Mouse (Mus musculus) large intestine, adult 2 months (tissue): ENCODE measurements around the gene Gm9936. TPM values are rescaled to one million over a fixed set of nuclear protein-coding genes. Genes with fewer than 3 reads are reported as not detected.
A peak's percentile ranks its signal among the peaks of the same experiment; 100 is the strongest.
"Not testable (repeated sequence)": the region's sequence is repeated elsewhere in the genome, so short reads cannot be mapped to it uniquely, and the experiment has no call there.

Experiments used
- DNase-seq: peaks from one replicate; pipeline ENCODE4 v3.0.0-alpha.2; 2012; ENCODE audit warnings: low read depth, low spot score
- WGBS: fragments of 180-500 bp; shearing (Covaris S2); methylation state at CpG from one replicate; pipeline ENCODE4 v1.1.7; 2018; 5-methylcytosine and 5-hydroxymethylcytosine counted together
- polyA plus RNA-seq: library from polyadenylated mRNA; depleted of rRNA; stranded (reverse); fragments of >200 nt; gene quantifications from 2 replicates; pipeline ENCODE4 v1.2.3, GENCODE M21; 2012

Gene Gm9936
- polyA plus RNA-seq, 1 experiment, result not detected

- WGBS, result 88% methylated on average over 5 of the region's 5 CpGs
- no peak for DNase-seq
Measured at GRCm38 (mm10) chr5:114842674-114843073, 15.8 kb downstream of the Gm9936 start.

DNA sequence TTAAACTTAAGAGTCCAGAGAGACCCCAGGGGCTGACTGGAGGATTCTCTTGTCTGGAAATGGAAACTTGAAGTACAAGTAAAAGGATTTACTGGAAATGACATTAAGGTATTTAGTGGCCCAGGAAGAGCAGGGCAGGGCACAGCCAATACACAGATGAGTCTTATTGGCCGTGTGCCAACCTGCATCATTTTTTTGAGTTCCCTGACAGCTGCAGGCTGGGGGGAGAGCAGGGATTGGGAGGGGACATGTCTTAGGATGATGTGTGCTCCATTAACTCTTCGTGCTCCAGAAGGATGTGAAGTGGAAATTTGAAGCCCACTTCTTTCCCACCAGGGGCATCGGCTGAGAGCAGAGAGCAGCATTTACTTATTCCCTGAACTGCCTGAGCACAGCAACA lies 16.3 kb downstream of the Gm9936 start:
- DNase-seq, result not testable (repeated sequence)
- WGBS, result 48% methylated on average over 3 of the region's 3 CpGs

DNA sequence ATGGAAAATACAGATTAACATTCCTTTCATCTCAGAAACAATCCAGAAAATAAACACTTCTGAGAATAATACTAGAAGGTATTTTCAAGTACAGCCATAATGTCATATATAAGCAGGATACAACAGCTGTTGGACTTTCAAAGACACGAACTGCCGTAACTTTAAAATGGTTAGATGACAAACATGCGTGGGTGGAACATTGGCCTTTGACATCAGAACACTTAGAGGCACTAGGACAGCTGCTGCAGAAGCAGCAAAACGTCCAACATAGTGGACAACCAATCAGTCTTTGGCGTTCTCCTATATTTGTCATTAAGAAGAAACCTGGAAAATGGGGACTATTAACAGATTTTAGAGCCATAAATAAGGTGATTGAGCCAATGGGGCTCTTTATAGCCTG lies 18.0 kb downstream of the Gm9936 start:
- 44% methylated on average over 5 of the region's 5 CpGs for WGBS
- not testable (repeated sequence) for DNase-seq

DNA sequence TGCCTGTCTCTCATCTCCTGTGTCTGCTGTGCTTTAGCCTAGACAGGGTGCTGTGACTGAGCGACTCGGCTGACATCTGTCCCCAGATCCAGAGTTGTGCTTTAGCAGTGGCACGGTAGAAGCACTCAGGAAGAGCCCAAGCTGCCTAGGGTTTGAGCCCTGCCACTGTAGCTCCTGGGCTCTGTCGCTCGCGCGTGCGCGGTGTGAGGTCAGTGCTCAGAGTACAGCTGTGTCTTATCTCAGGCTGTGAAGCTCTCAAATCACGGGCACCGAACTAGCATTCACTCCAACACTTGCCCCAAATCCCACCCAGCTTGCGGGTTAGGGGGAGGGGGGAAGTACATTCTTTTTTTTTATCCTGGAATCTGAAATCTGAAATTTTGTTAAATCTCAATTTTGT lies 21.6 kb downstream of the Gm9936 start:
- WGBS, result 66% methylated on average over 12 of the region's 12 CpGs
- DNase-seq, result no peak

DNA sequence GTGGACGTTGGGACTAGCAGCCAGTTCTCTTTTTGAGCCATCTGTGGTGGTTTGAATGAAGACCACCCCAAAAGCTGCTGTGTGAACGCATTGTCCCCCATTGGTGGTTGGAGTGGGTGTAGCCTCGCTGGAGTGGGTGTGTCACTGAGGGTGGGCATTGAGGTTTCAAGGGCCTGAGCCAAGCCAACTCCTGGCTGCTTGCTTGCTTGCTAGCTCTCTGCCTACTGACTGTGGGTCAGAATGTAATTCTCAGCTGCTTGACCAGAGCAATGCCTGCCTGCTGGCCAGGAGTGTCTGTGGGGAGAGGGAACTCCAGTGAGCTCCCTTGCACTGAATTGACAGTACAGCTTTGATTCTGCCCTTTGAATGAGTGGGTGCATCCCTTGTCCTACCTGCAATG lies 28.7 kb downstream of the Gm9936 start:
- 75% methylated on average over 3 of the region's 3 CpGs for WGBS
- DNase-seq, result no peak

- WGBS, result 75% methylated on average over 12 of the region's 12 CpGs
- no peak for DNase-seq
Measured at GRCm38 (mm10) chr5:114827427-114827826, 31.1 kb downstream of the Gm9936 start.

DNA sequence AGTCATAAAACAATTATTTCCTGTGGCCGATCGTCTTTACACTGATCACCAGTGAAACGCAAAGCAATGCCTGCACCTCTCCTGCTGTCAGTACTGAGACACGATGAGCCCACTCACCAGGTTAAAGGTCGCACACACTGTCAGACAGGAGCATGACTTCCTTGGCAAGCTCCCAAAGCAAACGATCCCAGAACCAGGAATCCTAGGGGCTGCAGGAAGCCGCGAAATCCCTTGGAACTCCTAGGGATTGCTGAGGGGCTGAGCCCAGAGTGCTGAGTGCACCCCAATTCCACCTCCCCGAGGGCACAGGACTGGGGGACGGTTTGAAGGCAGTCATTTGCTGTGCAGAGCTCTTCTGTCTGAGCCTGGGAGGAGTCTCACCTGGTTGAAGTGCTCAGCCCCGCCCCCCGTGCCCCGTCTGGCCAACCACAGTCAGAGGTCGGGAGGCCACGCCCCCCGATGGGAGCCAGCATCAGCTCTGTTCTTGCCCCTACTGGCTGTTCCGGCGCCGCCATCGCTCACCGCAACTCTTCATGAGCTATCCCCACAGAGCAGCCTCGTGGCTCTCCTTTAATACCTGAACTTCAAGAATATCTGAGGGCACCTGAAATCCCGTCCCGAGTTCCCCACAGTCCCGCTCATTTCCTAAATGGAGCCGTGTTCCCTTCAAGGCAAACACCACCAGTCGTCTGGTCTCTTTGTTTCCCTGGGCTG lies 32.3 kb downstream of the Gm9936 start:
- 3% methylated on average over 27 of the region's 27 CpGs for WGBS
- DNase-seq, result peak; percentile 75

- WGBS, result 14% methylated on average over 9 of the region's 9 CpGs
- peak; percentile 33 for DNase-seq
Measured at GRCm38 (mm10) chr5:114824197-114824596, 34.3 kb downstream of the Gm9936 start.

- DNase-seq, result no peak
- WGBS, result 13% methylated on average over 53 of the region's 53 CpGs
Measured at GRCm38 (mm10) chr5:114822796-114823688, 35.4 kb downstream of the Gm9936 start, which contains the start of gene 1500011B03Rik. Gene 1500011B03Rik (minus strand): TSS chr5:114823468.

- WGBS, result 80% methylated on average over 11 of the region's 11 CpGs
- DNase-seq, result no peak
Measured at GRCm38 (mm10) chr5:114818124-114818523, 40.4 kb downstream of the Gm9936 start.

- no peak for DNase-seq
- WGBS, result 78% methylated on average over 6 of the region's 6 CpGs
Measured at GRCm38 (mm10) chr5:114816599-114816998, 41.9 kb downstream of the Gm9936 start.

DNA sequence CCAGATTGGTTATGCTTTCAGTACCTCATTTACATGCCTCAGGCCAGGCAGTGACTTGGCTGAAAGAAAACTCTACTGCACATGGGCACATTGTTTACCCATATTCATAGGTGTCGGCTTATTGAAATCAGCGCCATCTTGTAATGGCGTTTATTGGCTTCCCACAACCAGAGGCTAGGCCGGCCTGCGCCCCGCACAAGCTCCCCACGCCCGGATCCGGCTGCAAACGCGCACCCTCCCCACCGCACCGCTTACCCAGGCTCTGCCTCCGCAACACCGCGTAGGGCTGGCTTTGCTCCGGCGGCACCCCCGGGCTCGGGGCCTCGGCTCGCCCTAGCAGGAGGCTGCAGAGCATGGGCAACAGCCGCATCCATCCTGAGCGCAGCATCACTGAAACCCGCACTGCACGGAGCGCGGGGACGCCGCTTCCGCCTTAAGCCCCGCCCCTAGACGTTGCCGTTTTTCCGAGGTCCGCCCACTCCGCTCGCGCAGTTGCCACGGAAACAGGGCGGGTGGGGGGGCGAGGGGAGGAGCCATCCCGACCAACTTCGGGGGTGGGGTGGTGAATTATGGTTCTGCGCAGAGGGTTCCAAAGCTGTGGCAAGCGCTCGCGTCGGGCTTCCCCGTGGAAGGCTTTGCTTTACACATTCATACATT lies 44.8 kb downstream of the Gm9936 start:
- no peak for DNase-seq
- WGBS, result under 1% methylated on average over 50 of the region's 50 CpGs

- no peak for DNase-seq
- 93% methylated on average over 5 of the region's 5 CpGs for WGBS
Measured at GRCm38 (mm10) chr5:114809826-114810225, 48.7 kb downstream of the Gm9936 start.

- DNase-seq, result no peak
- WGBS, result 81% methylated on average over 10 of the region's 10 CpGs
Measured at GRCm38 (mm10) chr5:114809181-114809756, 49.2 kb downstream of the Gm9936 start.

DNA sequence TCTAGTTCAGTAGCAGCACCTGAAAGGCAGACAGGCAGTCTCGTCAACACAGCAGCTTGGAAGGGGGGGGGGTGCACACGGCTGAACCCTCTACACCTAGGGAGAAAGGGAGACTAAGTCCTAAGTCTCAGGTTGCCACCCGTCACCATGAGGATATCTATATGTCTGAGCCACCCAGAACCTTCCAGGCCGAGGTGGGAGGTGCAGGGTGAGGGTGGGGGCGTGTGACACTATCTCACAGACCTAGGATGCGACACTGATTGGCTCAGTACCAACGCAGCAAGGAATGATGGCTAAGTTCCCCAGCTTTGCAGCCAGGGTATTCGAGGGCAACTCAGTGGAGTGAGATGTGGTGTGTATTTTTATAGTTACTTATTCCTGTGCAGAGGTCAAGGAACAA lies 50.1 kb downstream of the Gm9936 start:
- DNase-seq, result no peak
- 78% methylated on average over 8 of the region's 8 CpGs for whole genome bisulfite sequencing

- 84% methylated on average over 6 of the region's 6 CpGs for WGBS
Measured at GRCm38 (mm10) chr5:114807893-114808292, 50.6 kb downstream of the Gm9936 start.

GRCm38 (mm10) chr5:114807468-114807867 lies 51.0 kb downstream of the Gm9936 start:
- no peak for DNase-seq
- WGBS, result 54% methylated on average over 8 of the region's 8 CpGs

More at GRCm38 (mm10) chr5:114807893-114808292, 50.6 kb downstream of the Gm9936 start:
- DNase-seq, result no peak

GRCm38 (mm10) chr5:114807063-114807462 lies 51.4 kb downstream of the Gm9936 start:
- 63% methylated on average over 9 of the region's 9 CpGs for WGBS
- no peak for DNase-seq

DNA sequence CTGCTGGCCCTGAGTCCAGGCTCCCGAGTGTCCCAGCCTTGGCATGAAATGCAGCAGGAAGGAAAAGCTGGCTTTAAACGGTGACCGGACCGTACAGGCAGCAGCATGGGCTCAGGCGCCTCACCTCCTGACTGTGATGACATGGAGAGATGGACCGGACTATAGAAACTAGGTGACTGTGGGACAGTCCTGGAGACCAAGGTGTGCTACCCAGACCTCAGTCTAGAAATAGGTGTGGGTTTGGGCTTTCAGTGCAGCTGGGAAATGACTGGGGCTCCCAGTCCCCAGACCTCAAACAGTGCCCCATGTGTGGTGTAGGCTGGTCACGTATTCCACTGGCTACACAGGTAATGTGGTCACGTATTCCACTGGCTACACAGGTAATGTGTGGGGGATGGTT lies 51.8 kb downstream of the Gm9936 start:
- DNase-seq, result no peak
- 77% methylated on average over 8 of the region's 8 CpGs for WGBS
